Mouse (Mus musculus): ENCODE data around the gene Agtpbp1.
"Not testable (repeated sequence)": the region's sequence is repeated elsewhere in the genome, so short reads cannot be mapped to it uniquely, and the experiment has no call there.

Agtpbp1 gene

GRCm38 (mm10) chr13:59584947-59585647 lies at the start of gene Agtpbp1, which contains the start of gene Naa35:
TSS of gene Agtpbp1 (minus strand) at chr13:59585227.
TSS of gene Naa35 (plus strand) at chr13:59585259.
- peak; percentile 99 for DNase-seq (ENCODE audit: low read depth)

- no peak for DNase-seq (ENCODE audit: low read depth)
These were observed 49.6 kb upstream of the Agtpbp1 start for GRCm38 (mm10) chr13:59634637-59635036.

GRCm38 (mm10) chr13:59626739-59627138 lies 41.7 kb upstream of the Agtpbp1 start:
- DNase-seq (ENCODE audit: low read depth) = no peak

- peak; percentile 77 for DNase-seq (ENCODE audit: low read depth)
These were observed 39.9 kb upstream of the Agtpbp1 start for GRCm38 (mm10) chr13:59624903-59625302.

GRCm38 (mm10) chr13:59624389-59624788 lies 39.4 kb upstream of the Agtpbp1 start:
- no peak for DNase-seq (ENCODE audit: low read depth)

GRCm38 (mm10) chr13:59621643-59622489 lies 36.8 kb upstream of the Agtpbp1 start:
- no peak for DNase-seq (ENCODE audit: low read depth)

GRCm38 (mm10) chr13:59618463-59618862 lies 33.4 kb upstream of the Agtpbp1 start:
- DNase-seq (ENCODE audit: low read depth) = no peak

- DNase-seq (ENCODE audit: low read depth) = no peak
These were observed 30.5 kb upstream of the Agtpbp1 start for GRCm38 (mm10) chr13:59615554-59615953.

GRCm38 (mm10) chr13:59615152-59615551 lies 30.1 kb upstream of the Agtpbp1 start:
- DNase-seq (ENCODE audit: low read depth) = no peak

- no peak for DNase-seq (ENCODE audit: low read depth)
These were observed 28.8 kb upstream of the Agtpbp1 start for GRCm38 (mm10) chr13:59613868-59614267.

- DNase-seq (ENCODE audit: low read depth) = no peak
These were observed 25.4 kb upstream of the Agtpbp1 start for GRCm38 (mm10) chr13:59610437-59610836.

GRCm38 (mm10) chr13:59609885-59610284 lies 24.9 kb upstream of the Agtpbp1 start:
- no peak for DNase-seq (ENCODE audit: low read depth)

- DNase-seq (ENCODE audit: low read depth) = no peak
These were observed 20.3 kb upstream of the Agtpbp1 start for GRCm38 (mm10) chr13:59605221-59605922.

GRCm38 (mm10) chr13:59604511-59604910 lies 19.5 kb upstream of the Agtpbp1 start:
- DNase-seq (ENCODE audit: low read depth) = no peak

- DNase-seq (ENCODE audit: low read depth) = no peak
These were observed 18.1 kb upstream of the Agtpbp1 start for GRCm38 (mm10) chr13:59603096-59603495.

GRCm38 (mm10) chr13:59592630-59593029 lies 7.6 kb upstream of the Agtpbp1 start:
- no peak for DNase-seq (ENCODE audit: low read depth)

GRCm38 (mm10) chr13:59592058-59592457 lies 7.0 kb upstream of the Agtpbp1 start:
- DNase-seq (ENCODE audit: low read depth) = not testable (repeated sequence)

- DNase-seq (ENCODE audit: low read depth) = no peak
These were observed 5.7 kb upstream of the Agtpbp1 start for GRCm38 (mm10) chr13:59590691-59591090.

- no peak for DNase-seq (ENCODE audit: low read depth)
These were observed 4.6 kb upstream of the Agtpbp1 start for GRCm38 (mm10) chr13:59589672-59590071.

GRCm38 (mm10) chr13:59587201-59587600 lies 2.2 kb upstream of the Agtpbp1 start:
- DNase-seq (ENCODE audit: low read depth) = no peak

- peak; percentile 34 for DNase-seq (ENCODE audit: low read depth)
These were observed 600 bp upstream of the Agtpbp1 start for GRCm38 (mm10) chr13:59585648-59586005.

GRCm38 (mm10) chr13:59584481-59584880 lies 546 bp downstream of the Agtpbp1 start:
- no peak for DNase-seq (ENCODE audit: low read depth)

- peak; percentile 63 for DNase-seq (ENCODE audit: low read depth)
These were observed 4.1 kb downstream of the Agtpbp1 start for GRCm38 (mm10) chr13:59580954-59581353.
